Mouse (Mus musculus) spleen, adult 2 months (tissue): ENCODE results near the gene Banf1.

Source experiments
- CTCF ChIP-seq: fragments of 200-500 bp; IDR thresholded peaks from 2 replicates; pipeline ENCODE4 v1.5.1; 2011; ENCODE audit warnings: mild to moderate bottlenecking, inconsistent platforms; ENCODE audit not compliant: insufficient read depth, insufficient read length, insufficient replicate concordance; ENCODE audit errors: extremely low read depth
- POLR2A ChIP-seq: fragments of 200-500 bp; IDR thresholded peaks from 2 replicates; pipeline ENCODE4 v1.6.1; 2011; ENCODE audit warnings: low read depth, low read length, inconsistent platforms

GRCm38 (mm10) chr19:5383326-5383725 lies 16.4 kb upstream of the Banf1 start:
- no peak for TF ChIP-seq POLR2A
- TF ChIP-seq CTCF, result no peak
